Mouse (Mus musculus): Measurements from ENCODE around the gene Poln. TPM values are rescaled to one million over a fixed set of nuclear protein-coding genes. Genes with fewer than 3 reads are reported as not detected.

The Poln gene
- polyA plus RNA-seq, 1 experiment = 0.11 TPM

DNA sequence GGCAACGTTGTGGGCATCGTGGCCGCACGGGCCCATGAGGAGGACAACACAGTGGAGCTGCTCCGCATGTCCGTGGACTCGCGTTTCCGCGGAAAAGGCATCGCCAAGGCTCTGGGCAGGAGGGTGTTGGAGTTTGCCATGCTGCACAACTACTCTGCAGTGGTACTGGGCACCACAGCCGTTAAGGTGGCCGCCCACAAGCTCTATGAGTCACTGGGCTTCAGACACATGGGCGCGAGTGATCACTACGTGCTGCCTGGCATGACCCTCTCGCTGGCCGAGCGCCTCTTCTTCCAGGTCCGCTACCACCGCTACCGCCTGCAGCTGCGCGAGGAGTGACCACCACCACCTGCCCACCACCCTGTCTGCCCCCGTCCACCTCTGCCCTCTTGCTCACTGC lies 168.4 kb downstream of the Poln start:
- no peak overlapping the region for H3K4me3 ChIP-seq (ENCODE audit: insufficient read depth, poor library complexity, severe bottlenecking)
- H3ac ChIP-seq (ENCODE audit: control insufficient read depth, insufficient read length, low read depth) = no peak overlapping the region
- H3K79me3 ChIP-seq (ENCODE audit: low read depth) = no peaks in the 10 kb centered on the region
- TF ChIP-seq CTCF (IDR thresholded peaks at IDR 0.05; ENCODE audit: control insufficient read depth, insufficient read depth, insufficient read length) = no peak
- no peak for TF ChIP-seq USF1 (IDR thresholded peaks at IDR 0.05; ENCODE audit: low read depth)
- no peak for TF ChIP-seq MYOG (IDR thresholded peaks at IDR 0.05; ENCODE audit: control insufficient read depth, extremely low read depth, insufficient read length)
- no peak for TF ChIP-seq FOSL1 (IDR thresholded peaks at IDR 0.05; ENCODE audit: insufficient read depth, low read length, poor library complexity, severe bottlenecking)
- TF ChIP-seq CEBPB (IDR thresholded peaks at IDR 0.05; ENCODE audit: low read depth) = no peak
- TF ChIP-seq MAX (IDR thresholded peaks at IDR 0.05) = no peak
- TF ChIP-seq MYOD1 (IDR thresholded peaks at IDR 0.05; ENCODE audit: control insufficient read depth, insufficient read length, low read depth) = no peak
- H3K27me3 ChIP-seq (ENCODE audit: control insufficient read depth, insufficient read depth, insufficient read length) = peaks cover 59% of the 10 kb centered on the region
- H3K36me3 ChIP-seq (ENCODE audit: control insufficient read depth, insufficient read depth) = no peaks in the 10 kb centered on the region
- H3K79me2 ChIP-seq (ENCODE audit: control insufficient read depth, insufficient read depth) = no peaks in the 10 kb centered on the region

DNA sequence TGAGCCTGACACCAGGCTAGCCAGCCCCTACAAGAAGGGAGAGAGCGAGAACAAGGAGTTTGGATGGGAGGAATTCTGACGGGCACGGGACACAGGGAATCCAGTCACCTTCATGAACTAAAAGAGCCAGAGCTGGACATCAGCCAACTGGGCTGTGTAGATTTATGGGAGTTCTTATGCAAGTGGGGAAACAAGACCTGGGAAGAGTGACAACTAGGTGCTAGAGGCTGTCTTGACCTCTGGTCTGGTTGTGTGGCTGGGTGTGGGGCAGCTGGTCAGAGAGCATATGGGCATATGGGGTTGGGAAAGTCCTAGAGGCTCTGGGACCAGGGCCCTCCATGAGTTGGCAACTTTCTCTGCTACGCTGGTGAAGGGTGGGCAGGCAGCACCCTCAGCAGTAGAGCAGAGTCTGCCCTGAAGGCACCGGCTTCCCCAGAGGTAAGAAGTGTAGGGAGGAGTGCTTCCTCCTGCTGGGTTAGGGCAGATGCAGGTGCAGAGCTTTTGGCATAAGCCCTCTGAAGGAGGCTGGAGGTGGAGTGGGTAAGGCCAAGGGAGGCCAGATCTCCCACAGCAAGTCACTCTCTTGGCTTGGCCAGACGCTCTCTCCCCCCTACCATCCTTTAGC lies 169.7 kb downstream of the Poln start:
- no peak overlapping the region for H3ac ChIP-seq (ENCODE audit: control insufficient read depth, insufficient read length, low read depth)
- no peak overlapping the region for H3K4me3 ChIP-seq (ENCODE audit: insufficient read depth, poor library complexity, severe bottlenecking)
- H3K79me2 ChIP-seq (ENCODE audit: control insufficient read depth, insufficient read depth) = no peaks in the 10 kb centered on the region
- no peaks in the 10 kb centered on the region for H3K79me3 ChIP-seq (ENCODE audit: low read depth)
- H3K27me3 ChIP-seq (ENCODE audit: control insufficient read depth, insufficient read depth, insufficient read length) = peaks cover 64% of the 10 kb centered on the region
- TF ChIP-seq MYOD1 (IDR thresholded peaks at IDR 0.05; ENCODE audit: control insufficient read depth, insufficient read length, low read depth) (no peak), USF1 (IDR thresholded peaks at IDR 0.05; ENCODE audit: low read depth) (no peak), CTCF (IDR thresholded peaks at IDR 0.05; ENCODE audit: control insufficient read depth, insufficient read depth, insufficient read length) (no peak), MAX (IDR thresholded peaks at IDR 0.05) (no peak)
- no peaks in the 10 kb centered on the region for H3K36me3 ChIP-seq (ENCODE audit: control insufficient read depth, insufficient read depth)

DNA sequence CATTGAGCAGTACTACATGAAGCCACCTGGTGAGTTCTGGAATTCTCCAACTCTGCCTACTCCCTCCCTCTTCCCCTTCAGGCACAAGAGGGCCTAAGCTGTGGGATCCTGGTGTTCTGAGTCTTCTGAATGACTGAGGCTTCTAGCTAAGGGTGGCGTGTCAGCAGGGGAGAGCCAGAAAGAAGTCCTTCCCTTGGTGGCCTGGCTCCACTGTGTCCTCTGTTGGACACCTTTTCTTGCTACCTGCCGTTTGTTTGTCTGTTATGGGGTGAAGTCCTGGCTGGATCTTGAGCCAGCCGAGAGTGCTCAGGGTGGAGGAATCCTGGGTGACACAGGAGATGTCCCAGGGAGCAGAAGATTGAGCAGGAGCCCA lies 170.8 kb downstream of the Poln start:
- peaks cover 71% of the 10 kb centered on the region for H3K27me3 ChIP-seq (ENCODE audit: control insufficient read depth, insufficient read depth, insufficient read length)
- TF ChIP-seq CEBPB (IDR thresholded peaks at IDR 0.05; ENCODE audit: low read depth) (no peak), MAX (IDR thresholded peaks at IDR 0.05) (no peak), CTCF (IDR thresholded peaks at IDR 0.05; ENCODE audit: control insufficient read depth, insufficient read depth, insufficient read length) (no peak), MYOD1 (IDR thresholded peaks at IDR 0.05; ENCODE audit: control insufficient read depth, insufficient read length, low read depth) (no peak), USF1 (IDR thresholded peaks at IDR 0.05; ENCODE audit: low read depth) (no peak), MYOG (IDR thresholded peaks at IDR 0.05; ENCODE audit: control insufficient read depth, extremely low read depth, insufficient read length) (no peak), FOSL1 (IDR thresholded peaks at IDR 0.05; ENCODE audit: insufficient read depth, low read length, poor library complexity, severe bottlenecking) (no peak)
- no peak overlapping the region for H3ac ChIP-seq (ENCODE audit: control insufficient read depth, insufficient read length, low read depth)
- no peak overlapping the region for H3K4me3 ChIP-seq (ENCODE audit: insufficient read depth, poor library complexity, severe bottlenecking)
- no peaks in the 10 kb centered on the region for H3K79me2 ChIP-seq (ENCODE audit: control insufficient read depth, insufficient read depth)
- no peaks in the 10 kb centered on the region for H3K36me3 ChIP-seq (ENCODE audit: control insufficient read depth, insufficient read depth)
- no peaks in the 10 kb centered on the region for H3K79me3 ChIP-seq (ENCODE audit: low read depth)

DNA sequence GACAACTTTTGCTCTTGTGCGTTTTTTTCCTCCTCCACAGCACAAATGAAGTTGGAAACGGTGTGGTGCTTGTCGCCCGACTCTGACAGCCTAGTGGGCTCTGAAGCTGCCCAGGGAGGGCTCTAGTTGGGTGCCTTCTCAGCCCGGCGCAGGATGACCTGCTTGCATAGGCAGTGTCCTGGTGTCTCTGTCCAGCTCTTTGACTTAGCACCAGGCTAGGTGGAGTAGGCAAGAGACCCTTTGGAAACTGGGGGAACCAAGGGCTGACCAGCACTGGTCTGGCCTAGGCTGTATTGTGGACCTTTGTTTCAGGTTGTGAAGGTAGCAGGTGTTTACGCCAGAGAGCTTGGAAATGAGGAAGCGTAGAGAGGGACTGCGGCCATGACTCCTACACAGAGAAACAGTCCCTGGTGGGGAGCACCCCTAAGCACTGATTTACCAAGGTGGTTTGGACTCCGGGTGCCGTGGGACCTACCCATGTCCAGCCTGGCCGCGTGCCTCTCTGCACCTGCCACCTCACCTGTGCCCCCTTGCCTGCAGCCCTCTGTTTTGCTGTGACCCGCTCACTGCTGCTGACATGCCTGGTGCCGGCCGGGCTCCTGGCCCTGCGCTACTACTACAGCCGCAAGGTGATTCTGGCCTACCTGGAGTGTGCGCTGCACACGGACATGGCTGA lies 171.3 kb downstream of the Poln start:
- Histone ChIP-seq H3ac (ENCODE audit: control insufficient read depth, insufficient read length, low read depth) (no peak overlapping the region), H3K4me3 (ENCODE audit: insufficient read depth, poor library complexity, severe bottlenecking) (no peak overlapping the region), H3K36me3 (ENCODE audit: control insufficient read depth, insufficient read depth) (no peaks in the 10 kb centered on the region), H3K79me3 (ENCODE audit: low read depth) (no peaks in the 10 kb centered on the region), H3K79me2 (ENCODE audit: control insufficient read depth, insufficient read depth) (no peaks in the 10 kb centered on the region), H3K27me3 (ENCODE audit: control insufficient read depth, insufficient read depth, insufficient read length) (peaks cover 71% of the 10 kb centered on the region)
- TF ChIP-seq MYOD1 (IDR thresholded peaks at IDR 0.05; ENCODE audit: control insufficient read depth, insufficient read length, low read depth) (no peak), MAX (IDR thresholded peaks at IDR 0.05) (no peak), USF1 (IDR thresholded peaks at IDR 0.05; ENCODE audit: low read depth) (no peak), CEBPB (IDR thresholded peaks at IDR 0.05; ENCODE audit: low read depth) (no peak), FOSL1 (IDR thresholded peaks at IDR 0.05; ENCODE audit: insufficient read depth, low read length, poor library complexity, severe bottlenecking) (no peak), MYOG (IDR thresholded peaks at IDR 0.05; ENCODE audit: control insufficient read depth, extremely low read depth, insufficient read length) (no peak)

DNA sequence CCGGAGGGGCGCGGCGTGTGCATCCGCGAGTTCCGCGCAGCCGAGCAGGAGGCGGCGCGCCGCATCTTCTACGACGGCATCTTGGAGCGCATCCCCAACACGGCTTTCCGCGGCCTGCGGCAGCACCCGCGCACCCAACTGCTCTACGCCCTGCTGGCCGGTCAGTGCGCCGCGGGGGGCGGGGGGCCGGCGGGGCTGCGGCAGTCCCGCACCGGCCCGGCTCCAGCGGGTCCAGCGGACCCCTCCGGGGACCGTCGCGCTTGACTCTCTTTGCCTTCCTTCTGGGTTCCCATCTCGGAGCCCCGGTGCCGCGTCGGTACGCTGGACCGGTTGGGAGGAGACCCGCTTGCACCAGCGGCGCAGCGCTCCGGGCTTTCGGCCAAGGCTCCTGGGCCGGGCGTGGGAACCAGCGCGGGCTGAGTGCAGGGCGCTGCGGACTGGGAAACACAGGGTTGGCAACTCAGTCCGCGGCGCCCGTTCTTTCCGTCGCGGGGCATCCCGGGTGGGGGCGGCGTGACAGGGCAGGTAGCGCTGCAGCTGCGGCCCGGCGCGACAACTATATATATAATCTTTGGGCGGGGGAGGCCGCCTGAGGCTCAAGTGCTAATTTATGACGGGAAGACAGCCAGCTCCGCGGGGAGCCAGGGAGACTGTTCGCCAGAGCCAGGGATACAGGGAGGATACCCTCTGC lies 172.1 kb downstream of the Poln start:
- Histone ChIP-seq H3ac (ENCODE audit: control insufficient read depth, insufficient read length, low read depth) (no peak overlapping the region), H3K4me3 (ENCODE audit: insufficient read depth, poor library complexity, severe bottlenecking) (no peak overlapping the region), H3K27me3 (ENCODE audit: control insufficient read depth, insufficient read depth, insufficient read length) (peaks cover 74% of the 10 kb centered on the region), H3K36me3 (ENCODE audit: control insufficient read depth, insufficient read depth) (no peaks in the 10 kb centered on the region), H3K79me3 (ENCODE audit: low read depth) (no peaks in the 10 kb centered on the region), H3K79me2 (ENCODE audit: control insufficient read depth, insufficient read depth) (no peaks in the 10 kb centered on the region)
- no peak for TF ChIP-seq MYOD1 (IDR thresholded peaks at IDR 0.05; ENCODE audit: control insufficient read depth, insufficient read length, low read depth)
- TF ChIP-seq CTCF (IDR thresholded peaks at IDR 0.05; ENCODE audit: control insufficient read depth, insufficient read depth, insufficient read length) = no peak
- no peak for TF ChIP-seq MAX (IDR thresholded peaks at IDR 0.05)
- TF ChIP-seq CEBPB (IDR thresholded peaks at IDR 0.05; ENCODE audit: low read depth) = no peak
- no peak for TF ChIP-seq FOSL1 (IDR thresholded peaks at IDR 0.05; ENCODE audit: insufficient read depth, low read length, poor library complexity, severe bottlenecking)
- no peak for TF ChIP-seq USF1 (IDR thresholded peaks at IDR 0.05; ENCODE audit: low read depth)
- TF ChIP-seq MYOG (IDR thresholded peaks at IDR 0.05; ENCODE audit: control insufficient read depth, extremely low read depth, insufficient read length) = no peak
